14 mouse cellular contexts compared by ENCODE assay signal in the genomic region with DNA sequence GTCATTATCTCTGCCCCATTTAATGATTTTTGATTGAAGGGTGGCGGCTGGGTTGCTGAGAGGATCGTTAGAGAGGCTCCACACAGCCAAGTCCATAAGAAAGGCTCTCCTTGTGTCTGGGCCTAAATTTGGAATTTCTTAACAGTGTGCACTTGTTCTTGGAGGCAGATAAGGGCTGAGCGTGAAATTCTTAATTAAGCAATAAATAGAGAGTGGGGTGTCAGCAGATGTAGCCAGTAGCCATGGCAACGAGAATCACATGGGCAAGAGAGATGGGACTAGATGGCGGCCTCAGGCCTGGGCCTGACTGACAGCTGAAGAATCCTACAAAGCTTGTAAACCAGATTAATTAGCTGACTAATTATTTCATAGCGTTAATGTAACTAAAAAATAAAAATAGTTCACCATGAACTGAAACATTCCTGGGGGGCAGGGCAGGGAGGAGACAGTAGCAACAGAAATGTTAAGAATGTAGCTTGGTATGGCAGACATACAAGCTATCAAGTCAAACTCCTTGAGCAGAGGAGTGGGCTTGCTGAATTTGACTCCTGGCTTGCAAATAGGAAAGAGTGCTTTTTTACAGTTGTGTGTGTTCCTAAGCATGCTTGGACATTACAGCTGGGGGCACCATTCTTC.
DNase-seq lines count a peak whose midpoint lies in the region; ATAC-seq and TF ChIP-seq lines count a peak whose summit lies in the region.
"Had no signal": no experiment of that assay in that cellular context is flagged by ENCODE, and none has a peak within 500 bp of the region (broad histone marks: within the 10 kb centered on the region; RNA-seq: fewer than 3 reads in every experiment).

No protein-coding gene starts in this region.

- peaks cover 20% of the 10 kb centered on the region for H3K4me1 ChIP-seq in hindbrain, embryonic 13.5 days (replicated peaks)
- H3K4me1 ChIP-seq in midbrain, embryonic 12.5 days, result peaks cover 21% of the 10 kb centered on the region
- H3K4me1 ChIP-seq: embryonic facial prominence, embryonic 15.5 days; heart, embryonic 13.5 days; liver, embryonic 15.5 days; stomach, embryonic 15.5 days had no signal

- 0 out of 2 replicates have a peak overlapping the region, but pooled peaks have one; percentile 30 for H3K27ac ChIP-seq in hindbrain, embryonic 13.5 days
- peak overlapping the region; percentile 42 for H3K27ac ChIP-seq in midbrain, embryonic 12.5 days (replicated peaks)
- H3K27ac ChIP-seq in gastrocnemius, adult 2 months, result no peak overlapping the region
- H3K27ac ChIP-seq: embryonic facial prominence, embryonic 15.5 days; heart, embryonic 13.5 days; liver, embryonic 15.5 days; stomach, embryonic 15.5 days had no signal

- intact Hi-C loops in gastrocnemius, adult 2 months (cut with DNase I), result no loop called here

- H3K36me3 ChIP-seq in hindbrain, embryonic 13.5 days, result no peaks in the 10 kb centered on the region
- H3K36me3 ChIP-seq in midbrain, embryonic 12.5 days, result no peaks in the 10 kb centered on the region
- H3K36me3 ChIP-seq: embryonic facial prominence, embryonic 15.5 days; heart, embryonic 13.5 days; liver, embryonic 15.5 days; stomach, embryonic 15.5 days had no signal

- no peak overlapping the region for H3K4me3 ChIP-seq in hindbrain, embryonic 13.5 days
- H3K4me3 ChIP-seq in midbrain, embryonic 12.5 days, result no peak overlapping the region
- H3K4me3 ChIP-seq in gastrocnemius, adult 2 months, result no peak overlapping the region
- H3K4me3 ChIP-seq: embryonic facial prominence, embryonic 15.5 days; heart, embryonic 13.5 days; liver, embryonic 15.5 days; stomach, embryonic 15.5 days had no signal

- no peak overlapping the region for H3K9ac ChIP-seq in hindbrain, embryonic 13.5 days
- H3K9ac ChIP-seq in midbrain, embryonic 12.5 days (replicated peaks), result no peak overlapping the region
- H3K9ac ChIP-seq: embryonic facial prominence, embryonic 15.5 days; heart, embryonic 13.5 days; liver, embryonic 15.5 days; stomach, embryonic 15.5 days had no signal

- 15% methylated on average over 6 of the region's 6 CpGs for WGBS in hindbrain, embryonic 13.5 days
- WGBS in midbrain, embryonic 12.5 days, result 19% methylated on average over 6 of the region's 6 CpGs

- no peak overlapping the region for H3K4me2 ChIP-seq in hindbrain, embryonic 13.5 days
- 0 out of 2 replicates have a peak overlapping the region, but pooled peaks have one; percentile 9 for H3K4me2 ChIP-seq in midbrain, embryonic 12.5 days (replicated peaks)
- H3K4me2 ChIP-seq: embryonic facial prominence, embryonic 15.5 days; heart, embryonic 13.5 days; liver, embryonic 15.5 days; stomach, embryonic 15.5 days had no signal

- H3K9me3 ChIP-seq in hindbrain, embryonic 13.5 days, result no peaks in the 10 kb centered on the region
- no peaks in the 10 kb centered on the region for H3K9me3 ChIP-seq in midbrain, embryonic 12.5 days
- H3K9me3 ChIP-seq: embryonic facial prominence, embryonic 15.5 days; heart, embryonic 13.5 days; liver, embryonic 15.5 days; stomach, embryonic 15.5 days had no signal

- no peak for TF ChIP-seq CTCF in gastrocnemius, adult 2 months (IDR thresholded peaks at IDR 0.05)

- peaks cover 34% of the 10 kb centered on the region for H3K27me3 ChIP-seq in hindbrain, embryonic 13.5 days
- H3K27me3 ChIP-seq in midbrain, embryonic 12.5 days, result peaks cover 57% of the 10 kb centered on the region
- H3K27me3 ChIP-seq: embryonic facial prominence, embryonic 15.5 days; heart, embryonic 13.5 days; liver, embryonic 15.5 days; stomach, embryonic 15.5 days had no signal

- peak; percentile 90 for ATAC-seq in hindbrain, embryonic 13.5 days (ENCODE audit: low FRiP score)
- ATAC-seq in midbrain, embryonic 12.5 days (ENCODE audit: low FRiP score, low read depth), result peak; percentile 89

- DNase-seq in right cerebral cortex, postnatal 10 days (ENCODE audit: low spot score in 2 of 2), result peak; percentile 49 to 77
- no peak for DNase-seq in right cerebral cortex, adult 18-20 months
- DNase-seq in heart, adult 8-10 months (ENCODE audit: low spot score), result no peak
- DNase-seq in gastrocnemius, adult 2 months, result no peak
- DNase-seq in thymus, postnatal 10 days (ENCODE audit: low spot score in 2 of 2), result no peak
- DNase-seq in adrenal gland, adult (ENCODE audit: inconsistent age in 2 of 2, low spot score in 1 of 2), result no peak
- DNase-seq: adrenal gland, postnatal 14 days; kidney, postnatal 10 days had no signal

Comparison
In these comparisons a context has a peak if more than half of its experiments do, and no peak if none do; other contexts are left out.
1. DNase-seq: peak in right cerebral cortex, postnatal 10 days (2 of 2); none in right cerebral cortex, adult 18-20 months (single experiment), heart, adult 8-10 months (single experiment), gastrocnemius, adult 2 months (single experiment), thymus, postnatal 10 days (0 of 2) and adrenal gland, adult (0 of 2).